Mouse (Mus musculus) heart, embryonic 13.5 days (tissue): ENCODE data around the gene Iqgap1. TPM values are rescaled to one million over a fixed set of nuclear protein-coding genes. Genes with fewer than 3 reads are reported as not detected.

Source experiments
- ATAC-seq: fragments of 200-750 bp; cut with Nextera tagmentation; 2 replicates; pipeline ENCODE4 v1.8.0; 2017; ENCODE audit warnings: moderate TSS enrichment; ENCODE audit not compliant: insufficient number of reproducible peaks, low FRiP score, low TSS enrichment; ENCODE audit errors: extremely low read depth
- H3K27ac ChIP-seq: fragments of 300-500 bp; sonication (generic); replicated peaks from 2 replicates; pipeline ENCODE4 v1.5.1; 2015; ENCODE audit warnings: moderate library complexity, mild to moderate bottlenecking, inconsistent platforms
- H3K27me3 ChIP-seq: fragments of 300-500 bp; sonication (generic); replicated peaks from 2 replicates; pipeline ENCODE4 v1.6.1; 2015; ENCODE audit warnings: mild to moderate bottlenecking, inconsistent platforms
- H3K36me3 ChIP-seq: fragments of 300-500 bp; sonication (generic); 2 replicates; pipeline ENCODE4 v1.6.1; 2015; ENCODE audit warnings: mild to moderate bottlenecking, inconsistent platforms
- H3K4me1 ChIP-seq: fragments of 300-500 bp; sonication (generic); 2 replicates; pipeline ENCODE4 v1.6.1; 2015; ENCODE audit warnings: inconsistent platforms
- H3K4me2 ChIP-seq: fragments of 300-500 bp; sonication (generic); 2 replicates; pipeline ENCODE4 v1.6.1; 2015; ENCODE audit warnings: inconsistent platforms, mild to moderate bottlenecking, moderate library complexity
- H3K4me3 ChIP-seq: fragments of 300-500 bp; sonication (generic); 2 replicates; pipeline ENCODE4 v1.5.1; 2015; ENCODE audit warnings: moderate library complexity, mild to moderate bottlenecking, inconsistent platforms
- H3K9ac ChIP-seq: fragments of 300-500 bp; sonication (generic); 2 replicates; pipeline ENCODE4 v1.6.1; 2015; ENCODE audit warnings: inconsistent platforms, mild to moderate bottlenecking, moderate library complexity
- H3K9me3 ChIP-seq: fragments of 300-500 bp; sonication (generic); 2 replicates; pipeline ENCODE4 v1.6.1; 2016; ENCODE audit warnings: inconsistent platforms
- WGBS: fragments of 180-500 bp; shearing (Covaris S2); methylation state at CpG from one replicate; pipeline ENCODE4 v1.1.7; 2015; ENCODE audit warnings: mixed read lengths; 5-methylcytosine and 5-hydroxymethylcytosine counted together
- polyA plus RNA-seq: library from polyadenylated mRNA; unstranded; fragments of >200 nt; fragmentation: Nextera tagmentation; extraction: Ambion mirVana; gene quantifications from 2 replicates; pipeline ENCODE4 v1.2.1, GENCODE M21; 2015

The Iqgap1 gene
- polyA plus RNA-seq, 1 experiment from 2014 or later, result 28.9 TPM

GRCm38 (mm10) chr7:80687721-80688555 is 137.8 kb downstream of the Iqgap1 start:
- Histone ChIP-seq H3K4me3 (peak overlapping the region; percentile 75), H3K27ac (peak overlapping the region; percentile 94), H3K4me1 (peaks cover 41% of the 10 kb centered on the region), H3K9ac (peak overlapping the region; percentile 96), H3K4me2 (peak overlapping the region; percentile 92), H3K9me3 (no peaks in the 10 kb centered on the region), H3K36me3 (no peaks in the 10 kb centered on the region), H3K27me3 (no peaks in the 10 kb centered on the region)
- 1% methylated on average over 69 of the region's 69 CpGs for WGBS
- peak; percentile 18; the same call in 1 of the 2 replicates for ATAC-seq

- H3K27ac ChIP-seq, result no peak overlapping the region
- H3K4me1 ChIP-seq, result peaks cover 61% of the 10 kb centered on the region
- H3K36me3 ChIP-seq, result no peaks in the 10 kb centered on the region
- H3K9me3 ChIP-seq, result no peaks in the 10 kb centered on the region
- no peak overlapping the region for H3K4me2 ChIP-seq
- ATAC-seq, result no peak
- no peak overlapping the region for H3K9ac ChIP-seq
- no peaks in the 10 kb centered on the region for H3K27me3 ChIP-seq
- WGBS, result 59% methylated on average over 5 of the region's 5 CpGs
- no peak overlapping the region for H3K4me3 ChIP-seq
Measured at GRCm38 (mm10) chr7:80685639-80686038, 140.1 kb downstream of the Iqgap1 start.

GRCm38 (mm10) chr7:80682630-80683029 is 143.1 kb downstream of the Iqgap1 start:
- H3K4me2 ChIP-seq, result no peak overlapping the region
- no peak overlapping the region for H3K4me3 ChIP-seq
- H3K27ac ChIP-seq, result no peak overlapping the region
- 19% methylated on average over 1 of the region's 1 CpGs for WGBS
- H3K36me3 ChIP-seq, result no peaks in the 10 kb centered on the region
- peaks cover 60% of the 10 kb centered on the region for H3K4me1 ChIP-seq
- 0 out of 2 replicates have a peak overlapping the region, but pooled peaks have one; percentile 42 for H3K9ac ChIP-seq
- no peaks in the 10 kb centered on the region for H3K27me3 ChIP-seq
- no peaks in the 10 kb centered on the region for H3K9me3 ChIP-seq
- no peak for ATAC-seq

GRCm38 (mm10) chr7:80680218-80680847 is 145.4 kb downstream of the Iqgap1 start:
- WGBS, result 17% methylated on average over 12 of the region's 12 CpGs
- peaks cover 19% of the 10 kb centered on the region for H3K36me3 ChIP-seq
- H3K9ac ChIP-seq, result peak overlapping the region; percentile 54; the same call in 1 of the 2 replicates
- H3K4me1 ChIP-seq, result peaks cover 41% of the 10 kb centered on the region
- no peaks in the 10 kb centered on the region for H3K9me3 ChIP-seq
- H3K27ac ChIP-seq, result peak overlapping the region; percentile 48
- H3K4me3 ChIP-seq, result 0 out of 2 replicates have a peak overlapping the region, but pooled peaks have one; percentile 8
- peak overlapping the region; percentile 56 for H3K4me2 ChIP-seq
- ATAC-seq, result no peak
- no peaks in the 10 kb centered on the region for H3K27me3 ChIP-seq

GRCm38 (mm10) chr7:80672323-80672722 is 153.5 kb downstream of the Iqgap1 start:
- H3K4me1 ChIP-seq, result peaks cover 24% of the 10 kb centered on the region
- no peak overlapping the region for H3K27ac ChIP-seq
- peaks cover 42% of the 10 kb centered on the region for H3K36me3 ChIP-seq
- H3K9ac ChIP-seq, result no peak overlapping the region
- no peaks in the 10 kb centered on the region for H3K27me3 ChIP-seq
- no peak overlapping the region for H3K4me2 ChIP-seq
- 75% methylated on average over 3 of the region's 3 CpGs for WGBS
- no peak overlapping the region for H3K4me3 ChIP-seq
- H3K9me3 ChIP-seq, result no peaks in the 10 kb centered on the region
- ATAC-seq, result no peak

GRCm38 (mm10) chr7:80670889-80671288 is 154.9 kb downstream of the Iqgap1 start:
- H3K4me3 ChIP-seq, result no peak overlapping the region
- H3K36me3 ChIP-seq, result peaks cover 29% of the 10 kb centered on the region
- ATAC-seq, result no peak
- no peak overlapping the region for H3K9ac ChIP-seq
- H3K9me3 ChIP-seq, result no peaks in the 10 kb centered on the region
- H3K27ac ChIP-seq, result no peak overlapping the region
- no peaks in the 10 kb centered on the region for H3K27me3 ChIP-seq
- peaks cover 39% of the 10 kb centered on the region for H3K4me1 ChIP-seq
- 84% methylated on average over 6 of the region's 6 CpGs for WGBS
- H3K4me2 ChIP-seq, result no peak overlapping the region

GRCm38 (mm10) chr7:80667190-80667589 is 158.6 kb downstream of the Iqgap1 start:
- Histone ChIP-seq H3K27me3 (no peaks in the 10 kb centered on the region), H3K4me3 (no peak overlapping the region), H3K9me3 (no peaks in the 10 kb centered on the region), H3K36me3 (peaks cover 11% of the 10 kb centered on the region), H3K4me2 (peak overlapping the region; percentile 52), H3K4me1 (peaks cover 45% of the 10 kb centered on the region), H3K9ac (peak overlapping the region; percentile 61), H3K27ac (peak overlapping the region; percentile 93)
- no peak for ATAC-seq
- 20% methylated on average over 11 of the region's 11 CpGs for WGBS

GRCm38 (mm10) chr7:80666198-80666915 is 159.4 kb downstream of the Iqgap1 start:
- no peak for ATAC-seq
- Histone ChIP-seq H3K27me3 (no peaks in the 10 kb centered on the region), H3K4me1 (peaks cover 46% of the 10 kb centered on the region), H3K4me2 (peak overlapping the region; percentile 52), H3K9ac (peak overlapping the region; percentile 61), H3K9me3 (no peaks in the 10 kb centered on the region), H3K36me3 (0 out of 2 replicates have a peak, but pooled peaks cover 6% of the 10 kb centered on the region), H3K4me3 (no peak overlapping the region), H3K27ac (peak overlapping the region; percentile 93)
- whole genome bisulfite sequencing, result 37% methylated on average over 10 of the region's 10 CpGs

Other genes with a start within 250 kb of the Iqgap1 start
- gene Crtc3, start 137.1 kb downstream of the Iqgap1 start, polyA plus RNA-seq, result 14.9 and 16.6 TPM in 2 replicates
- 1.9 TPM in 2 replicates for gene Zscan2, start 34.9 kb upstream of the Iqgap1 start, polyA plus RNA-seq
- gene Wdr73, start 75.3 kb upstream of the Iqgap1 start, polyA plus RNA-seq, result 15.6 and 18.9 TPM in 2 replicates
- gene Nmb, start 79.1 kb upstream of the Iqgap1 start, polyA plus RNA-seq, result 3.0 and 3.2 TPM in 2 replicates
- gene Sec11a, start 121.8 kb upstream of the Iqgap1 start, polyA plus RNA-seq, result 132 and 155 TPM in 2 replicates
- 6.6 and 8.5 TPM in 2 replicates for gene Zfp592, start 167.7 kb upstream of the Iqgap1 start, polyA plus RNA-seq
- gene Alpk3, start 231.6 kb upstream of the Iqgap1 start, polyA plus RNA-seq, result 21.4 and 23.5 TPM in 2 replicates